Mouse (Mus musculus) embryo, embryonic 10.5 days (tissue): Measurements from ENCODE around the gene Chst8.

Experiments
- DNase-seq: peaks from one replicate; pipeline ENCODE4 v3.0.0-alpha.2; 2015; ENCODE audit warnings: low spot score

Chst8 gene

DNA sequence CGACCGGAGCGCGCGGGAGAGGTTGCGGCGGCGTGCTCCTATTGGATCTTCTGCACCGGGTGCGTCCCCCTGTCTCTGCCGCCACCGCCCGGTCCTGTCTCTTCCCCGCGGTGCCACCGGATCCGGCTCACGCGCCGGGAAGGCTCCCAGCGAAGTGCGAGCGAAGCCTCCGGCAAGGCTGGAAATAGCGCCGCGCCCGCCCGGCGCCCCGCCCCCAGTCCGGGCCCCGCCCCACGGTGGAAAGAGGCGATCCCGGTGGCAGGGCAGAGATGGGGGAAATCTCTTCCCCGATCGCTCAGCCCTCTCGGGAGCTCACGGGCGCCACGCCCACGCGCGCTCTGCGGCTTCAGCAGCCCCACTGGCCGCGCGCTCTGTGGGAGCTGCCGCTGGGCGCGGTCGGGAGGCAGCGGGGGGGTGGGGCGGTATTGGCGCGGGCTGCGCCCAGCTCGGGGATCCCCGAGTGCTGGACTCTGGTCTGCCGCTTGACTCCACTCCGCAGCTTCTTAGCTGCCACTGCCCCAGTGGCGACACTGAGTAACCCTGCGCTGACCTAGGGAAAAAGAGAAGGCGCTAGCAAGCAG lies at the start of gene Chst8:
TSS of gene Chst8 (minus strand) at position 181 of the 581 bp plus-strand sequence.
- peak; percentile 82 for DNase-seq

GRCm38 (mm10) chr7:34858291-34858690 lies 45.8 kb upstream of the Chst8 start:
- DNase-seq, result no peak

- DNase-seq, result no peak
Measured at GRCm38 (mm10) chr7:34854781-34855352, 42.4 kb upstream of the Chst8 start.

DNA sequence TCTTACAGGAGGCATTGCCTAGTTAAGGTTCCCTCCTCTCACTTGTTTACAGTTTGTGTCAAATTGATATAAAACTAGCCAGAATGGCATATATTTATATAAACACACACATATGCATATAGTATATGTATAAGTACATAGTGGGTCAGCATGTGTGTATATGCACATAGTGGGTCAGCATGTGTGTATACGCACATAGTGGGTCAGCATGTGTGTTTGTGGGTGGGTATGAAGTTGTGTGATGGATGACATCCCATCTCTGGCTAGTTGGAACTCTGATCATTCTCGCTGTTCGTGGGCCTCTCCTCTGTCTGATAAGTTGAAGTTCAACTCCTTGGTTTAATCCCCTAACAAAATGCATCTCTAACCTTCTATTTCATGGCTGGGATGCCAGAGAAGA lies 40.9 kb upstream of the Chst8 start:
- no peak for DNase-seq

DNA sequence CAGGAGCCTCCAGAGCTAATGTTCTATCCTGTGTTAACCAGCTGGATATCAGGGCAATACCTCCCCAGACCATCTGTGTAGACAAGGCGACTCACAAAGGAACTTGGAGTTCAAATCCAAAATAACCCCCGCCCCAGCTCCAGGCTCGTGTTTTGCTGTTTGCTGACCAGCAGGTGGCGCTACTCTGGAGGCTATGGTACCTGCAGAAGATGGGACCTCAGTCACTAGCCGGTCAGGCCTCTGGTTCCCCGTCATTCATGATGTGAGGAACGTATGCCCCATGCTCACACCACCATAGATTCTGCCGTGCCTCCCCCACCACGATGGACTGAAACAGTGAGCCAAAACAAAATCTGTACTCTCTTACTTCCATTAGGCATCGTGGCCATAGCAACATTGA lies 37.1 kb upstream of the Chst8 start:
- peak; percentile 29 for DNase-seq

GRCm38 (mm10) chr7:34848811-34849210 lies 36.3 kb upstream of the Chst8 start:
- no peak for DNase-seq

GRCm38 (mm10) chr7:34847900-34848299 lies 35.4 kb upstream of the Chst8 start:
- DNase-seq, result no peak

DNA sequence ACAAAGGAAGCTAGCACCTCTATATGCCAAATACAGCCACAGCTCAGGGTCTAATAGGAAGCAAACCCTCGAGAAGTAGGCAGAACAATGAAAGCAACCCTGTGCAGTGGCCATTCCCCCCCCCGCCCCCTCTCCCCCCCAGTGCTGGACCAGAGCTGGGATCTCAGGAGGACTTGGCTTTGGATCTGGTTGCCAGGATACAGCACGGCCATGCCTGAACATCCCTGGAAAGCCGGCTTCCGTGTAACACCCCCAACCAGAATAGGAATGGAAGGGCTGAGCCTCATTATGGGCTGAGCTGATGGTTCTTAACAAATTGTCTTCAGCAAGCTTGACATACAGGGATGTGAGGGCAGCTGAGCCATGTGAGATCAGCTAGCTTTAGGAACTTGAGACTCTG lies 34.9 kb upstream of the Chst8 start:
- DNase-seq, result peak; percentile 37

DNA sequence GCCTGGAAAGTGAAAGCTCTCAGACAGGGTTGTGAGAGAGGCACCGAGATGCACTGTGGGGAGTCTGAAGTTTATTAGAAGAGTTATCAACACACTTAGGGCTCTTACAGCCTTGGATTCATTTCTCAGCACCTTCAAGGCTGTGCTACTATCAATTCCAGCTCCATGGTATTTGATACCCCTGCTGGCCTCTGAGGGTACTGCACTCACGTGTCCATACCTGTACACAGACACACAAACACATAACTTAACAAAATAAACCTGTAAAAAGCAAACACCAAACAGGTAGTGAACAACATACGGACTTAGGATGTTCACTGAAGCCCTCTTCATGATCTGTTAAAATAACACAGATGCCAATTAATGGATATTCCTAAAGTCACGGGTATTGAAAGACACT lies 26.2 kb upstream of the Chst8 start:
- DNase-seq, result no peak

DNA sequence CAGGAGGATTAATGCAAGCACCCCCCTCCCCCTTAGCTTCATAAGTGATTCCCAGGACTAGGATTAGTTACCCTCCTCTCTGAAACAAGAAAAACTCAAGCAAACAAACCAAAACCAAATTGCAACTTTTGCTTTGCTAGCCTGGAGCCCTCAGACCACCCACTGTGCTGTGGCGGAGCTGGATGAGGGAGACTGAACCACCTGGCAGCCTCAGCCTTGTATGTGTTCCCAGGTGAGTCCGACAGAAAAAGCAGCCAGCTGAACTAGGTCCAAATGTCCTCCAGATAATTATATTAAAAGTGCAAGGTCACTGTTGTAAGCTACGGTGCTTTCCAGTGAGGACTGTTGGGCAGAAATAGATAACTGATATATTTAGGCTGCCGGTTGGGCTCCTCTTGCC lies 25.7 kb upstream of the Chst8 start:
- DNase-seq, result no peak

- DNase-seq, result peak; percentile 28
Measured at GRCm38 (mm10) chr7:34826255-34826909, 13.9 kb upstream of the Chst8 start.

DNA sequence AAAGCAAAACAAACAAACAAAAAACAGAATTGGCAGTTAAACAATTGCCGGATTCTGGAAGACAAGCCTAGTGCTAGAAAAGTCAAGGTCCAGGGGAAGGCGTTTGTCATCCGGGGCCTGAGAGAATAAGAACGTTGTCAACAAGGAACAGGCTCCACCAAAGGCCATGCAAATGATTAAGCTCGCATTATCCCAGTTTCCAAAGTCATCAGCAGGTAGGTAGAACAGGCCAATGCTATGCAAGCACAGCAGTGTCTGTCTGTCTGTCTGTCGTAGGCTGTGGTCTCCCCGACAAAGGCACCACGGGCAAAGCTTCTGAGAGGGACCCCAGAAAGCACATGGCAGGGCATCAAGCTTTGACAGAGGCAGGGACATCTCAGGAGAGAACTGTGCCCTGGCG lies 9.1 kb upstream of the Chst8 start:
- no peak for DNase-seq

DNA sequence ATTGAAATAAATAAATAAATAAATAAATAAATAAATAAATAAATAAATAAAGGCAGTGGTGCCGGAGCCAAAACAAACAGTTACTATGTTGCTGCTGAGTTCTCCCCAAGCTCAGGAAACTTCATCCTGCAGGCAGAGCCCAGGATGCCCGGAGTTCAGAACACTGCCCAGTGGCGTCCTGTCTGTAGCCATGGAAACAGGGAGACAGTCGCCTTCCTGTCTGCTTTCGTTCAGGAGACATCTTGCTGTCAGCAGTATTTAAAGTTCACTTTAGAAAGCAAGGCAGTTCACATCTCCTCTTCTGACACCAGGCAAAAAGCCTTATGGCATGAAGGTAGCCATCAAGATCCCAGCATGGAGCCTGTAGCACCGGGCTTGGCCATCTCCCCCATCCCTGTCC lies 8.0 kb upstream of the Chst8 start:
- peak; percentile 56 for DNase-seq

DNA sequence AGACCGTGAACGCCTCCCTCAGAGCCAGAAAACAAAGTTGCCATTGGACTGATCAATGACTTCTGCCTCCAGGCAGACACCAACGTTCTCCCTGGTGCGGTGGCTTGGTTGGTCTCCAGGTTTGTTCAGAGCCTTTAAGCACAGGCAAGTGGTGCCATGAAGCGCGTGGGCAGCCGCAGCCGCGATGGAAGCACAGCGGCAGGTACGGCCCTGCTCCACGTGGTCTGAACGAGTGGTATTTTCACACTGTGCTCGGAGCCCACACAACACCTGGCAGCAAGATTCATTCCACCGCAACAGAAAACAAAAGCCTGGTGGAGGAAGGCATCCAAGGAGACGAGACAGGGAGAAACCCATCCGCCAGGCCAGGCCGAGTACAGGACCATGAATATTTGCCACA lies 7.3 kb upstream of the Chst8 start:
- no peak for DNase-seq

DNA sequence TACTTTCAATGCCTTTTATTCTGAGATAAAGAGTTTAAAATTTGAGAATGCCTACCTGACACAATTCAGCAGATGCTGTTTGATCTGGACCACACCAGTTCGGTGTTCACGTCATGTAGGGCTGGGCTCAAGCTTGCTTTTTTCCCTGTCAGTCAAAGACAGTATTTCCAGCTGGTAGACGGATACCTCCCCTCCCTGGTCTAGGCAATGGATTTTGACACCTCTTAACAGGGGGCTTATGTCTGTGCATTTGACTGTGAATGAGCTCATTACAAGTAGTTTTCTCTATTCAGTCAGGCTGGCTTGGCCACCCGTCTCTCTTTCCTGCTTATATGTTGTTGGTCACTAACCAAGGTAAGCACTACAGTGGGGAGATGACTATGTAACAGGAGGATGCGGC lies 6.1 kb upstream of the Chst8 start:
- no peak for DNase-seq

DNA sequence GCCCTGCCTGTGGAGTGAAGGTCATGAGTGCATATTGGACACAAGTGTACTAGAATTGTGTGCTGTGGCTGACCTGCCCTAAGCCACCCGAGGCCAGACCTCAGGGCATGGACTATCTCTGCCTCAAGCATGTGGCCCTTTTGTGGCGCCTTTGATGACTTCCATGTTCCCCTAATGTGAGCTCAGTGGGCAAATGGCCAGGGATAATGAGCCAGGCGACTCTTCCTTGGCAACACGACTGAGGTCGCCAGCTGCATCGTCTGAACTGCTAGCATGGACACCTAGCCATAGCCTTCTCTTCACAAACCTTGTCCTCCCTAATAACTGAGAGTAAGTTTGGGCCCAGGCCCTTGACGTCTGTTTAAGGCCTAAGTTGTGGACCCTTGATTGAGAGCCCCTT lies 4.5 kb upstream of the Chst8 start:
- DNase-seq, result no peak

DNA sequence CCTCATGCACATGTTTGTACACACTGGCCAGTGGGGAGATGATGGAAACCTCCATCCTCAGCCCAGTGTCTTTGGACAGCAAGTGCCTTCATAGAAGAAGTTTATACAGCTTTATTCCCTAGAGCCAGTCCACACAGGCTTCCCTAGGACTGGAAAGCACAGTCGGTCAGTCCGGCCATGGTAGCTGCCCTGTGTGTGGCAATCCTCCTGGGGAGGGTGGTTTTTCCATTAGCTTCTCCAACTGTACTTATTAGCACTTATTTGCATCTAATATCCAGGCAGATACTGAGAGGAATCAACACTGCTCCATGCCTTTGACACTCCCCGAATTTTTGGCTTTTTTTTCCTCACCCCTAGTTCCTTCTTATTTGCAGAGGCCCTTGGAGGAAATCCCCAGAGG lies 2.3 kb upstream of the Chst8 start:
- DNase-seq, result no peak

- DNase-seq, result peak; percentile 51
Measured at GRCm38 (mm10) chr7:34811531-34812526, 682 bp downstream of the Chst8 start.

- DNase-seq, result peak; percentile 28
Measured at GRCm38 (mm10) chr7:34811060-34811459, 1.5 kb downstream of the Chst8 start.

- no peak for DNase-seq
Measured at GRCm38 (mm10) chr7:34806307-34806706, 6.2 kb downstream of the Chst8 start.

- no peak for DNase-seq
Measured at GRCm38 (mm10) chr7:34805691-34806205, 6.8 kb downstream of the Chst8 start.

- DNase-seq, result no peak
Measured at GRCm38 (mm10) chr7:34805042-34805441, 7.5 kb downstream of the Chst8 start.
